Mouse (Mus musculus) adrenal gland, adult 10 weeks (tissue): Measurements from ENCODE around the gene 4930544D05Rik. TPM values are rescaled to one million over a fixed set of nuclear protein-coding genes. Genes with fewer than 3 reads are reported as not detected.

Experiments
- polyA plus RNA-seq: library from polyadenylated mRNA; stranded (reverse); fragments of 350-450 nt; fragmentation: Illumina TruSeq; extraction: RNeasy Lipid Tissue Mini Kit (QIAGEN cat#74804); gene quantifications from one replicate; pipeline ENCODE4 v1.2.3, GENCODE M21; 2014; ENCODE audit warnings: low read depth, low replicate concordance

4930544D05Rik gene
- not detected for polyA plus RNA-seq

GRCm38 (mm10) chr11:70615516-70616093, at the start of gene 4930544D05Rik:
Gene 4930544D05Rik (plus strand): TSS chr11:70615848.

GRCm38 (mm10) chr11:70619101-70619500, 3.5 kb downstream of the 4930544D05Rik start, which contains the start of gene Chrne:
Gene Chrne (minus strand): TSS chr11:70619216.

GRCm38 (mm10) chr11:70638714-70639278, 23.1 kb downstream of the 4930544D05Rik start, which contains the start of gene Gp1ba:
Gene Gp1ba (plus strand): TSS chr11:70639122.

GRCm38 (mm10) chr11:70646691-70647650, 31.3 kb downstream of the 4930544D05Rik start, which contains the start of the genes Rnf167 and Slc25a11:
Gene Rnf167 (plus strand): TSS chr11:70647235.
Gene Slc25a11 (minus strand): TSS chr11:70647479.

GRCm38 (mm10) chr11:70654198-70654922, 38.7 kb downstream of the 4930544D05Rik start, which contains the start of gene Pfn1:
Gene Pfn1 (minus strand): TSS chr11:70654644.

GRCm38 (mm10) chr11:70656964-70657363, 41.3 kb downstream of the 4930544D05Rik start, which contains the start of gene Eno3:
Gene Eno3 (plus strand): TSS chr11:70657202.

Other genes with a start within 250 kb of the 4930544D05Rik start
- gene Pelp1, start 205.8 kb upstream of the 4930544D05Rik start, polyA plus RNA-seq, result 8.9 TPM
- 2.3 TPM for gene Arrb2, start 183.2 kb upstream of the 4930544D05Rik start, polyA plus RNA-seq
- 5.6 TPM for gene Med11, start 163.9 kb upstream of the 4930544D05Rik start, polyA plus RNA-seq
- 0.35 TPM for gene Zmynd15, start 156.4 kb upstream of the 4930544D05Rik start, polyA plus RNA-seq
- 10.3 TPM for gene Cxcl16, start 155.9 kb upstream of the 4930544D05Rik start, polyA plus RNA-seq
- gene Tm4sf5, start 110.6 kb upstream of the 4930544D05Rik start, polyA plus RNA-seq, result not detected
- not detected for gene Vmo1, start 101.2 kb upstream of the 4930544D05Rik start, polyA plus RNA-seq
- not detected for gene Gltpd2, start 96.7 kb upstream of the 4930544D05Rik start, polyA plus RNA-seq
- 23.1 TPM for gene Psmb6, start 90.5 kb upstream of the 4930544D05Rik start, polyA plus RNA-seq
- not detected for gene Gm40193, start 82.9 kb upstream of the 4930544D05Rik start, polyA plus RNA-seq
- gene Pld2, start 75.8 kb upstream of the 4930544D05Rik start, polyA plus RNA-seq, result 1.0 TPM
- gene Mink1, start 53.0 kb upstream of the 4930544D05Rik start, polyA plus RNA-seq, result 2.2 TPM
- not detected for gene Chrne, start 3.4 kb downstream of the 4930544D05Rik start, polyA plus RNA-seq
- gene Gp1ba, start 23.3 kb downstream of the 4930544D05Rik start, polyA plus RNA-seq, result not detected
- 33.4 TPM for gene Rnf167, start 31.4 kb downstream of the 4930544D05Rik start, polyA plus RNA-seq
- gene Slc25a11, start 31.6 kb downstream of the 4930544D05Rik start, polyA plus RNA-seq, result 30.6 TPM
- gene Pfn1, start 38.8 kb downstream of the 4930544D05Rik start, polyA plus RNA-seq, result 121 TPM
- 2.7 TPM for gene Eno3, start 41.4 kb downstream of the 4930544D05Rik start, polyA plus RNA-seq
- 39.1 TPM for gene Spag7, start 53.6 kb downstream of the 4930544D05Rik start, polyA plus RNA-seq
- 0.87 TPM for gene Camta2, start 72.3 kb downstream of the 4930544D05Rik start, polyA plus RNA-seq
- 3.7 TPM for gene Inca1, start 84.3 kb downstream of the 4930544D05Rik start, polyA plus RNA-seq
- 32.8 TPM for gene Kif1c, start 84.7 kb downstream of the 4930544D05Rik start, polyA plus RNA-seq
- 4.4 TPM for gene Zfp3, start 148.4 kb downstream of the 4930544D05Rik start, polyA plus RNA-seq
- 1.6 TPM for gene Scimp, start 196.7 kb downstream of the 4930544D05Rik start, polyA plus RNA-seq
- gene Rabep1, start 228.9 kb downstream of the 4930544D05Rik start, polyA plus RNA-seq, result 341 TPM